Mouse (Mus musculus): ENCODE results near the gene Tll2. TPM values are rescaled to one million over a fixed set of nuclear protein-coding genes. Genes with fewer than 3 reads are reported as not detected.

Gene Tll2
- polyA plus RNA-seq, 1 experiment from 2014 or later, result not detected

- Histone ChIP-seq H3K4me2 (replicated peaks; ENCODE audit: low read depth, low read length) (no peak overlapping the region), H3K36me3 (ENCODE audit: control insufficient read depth, insufficient read depth, low read length) (no peaks in the 10 kb centered on the region), H3K9me3 (ENCODE audit: control insufficient read depth, low read length) (no peaks in the 10 kb centered on the region), H3K4me1 (ENCODE audit: control insufficient read depth, insufficient read depth, low read length) (no peaks in the 10 kb centered on the region), H3K4me3 (ENCODE audit: low read length) (no peak overlapping the region), H3K27ac (ENCODE audit: low read depth, low read length) (no peak overlapping the region), H3K9ac (ENCODE audit: low read depth, low read length) (no peak overlapping the region), H3K27me3 (ENCODE audit: control insufficient read depth, insufficient read depth, low read length) (peaks cover 7% of the 10 kb centered on the region)
- no peak for ATAC-seq (ENCODE audit: low FRiP score, low TSS enrichment)
- 18% methylated on average over 4 of the region's 4 CpGs for WGBS
Observed at GRCm38 (mm10) chr19:41087901-41088300, 118.7 kb downstream of the Tll2 start.

GRCm38 (mm10) chr19:41086700-41087099 is 119.9 kb downstream of the Tll2 start:
- 4% methylated on average over 2 of the region's 2 CpGs for WGBS
- H3K4me3 ChIP-seq (ENCODE audit: low read length), result no peak overlapping the region
- peak; percentile 67 for ATAC-seq (ENCODE audit: low FRiP score, low TSS enrichment)
- no peaks in the 10 kb centered on the region for H3K36me3 ChIP-seq (ENCODE audit: control insufficient read depth, insufficient read depth, low read length)
- no peaks in the 10 kb centered on the region for H3K9me3 ChIP-seq (ENCODE audit: control insufficient read depth, low read length)
- H3K9ac ChIP-seq (ENCODE audit: low read depth, low read length), result no peak overlapping the region
- H3K27ac ChIP-seq (ENCODE audit: low read depth, low read length), result no peak overlapping the region
- no peaks in the 10 kb centered on the region for H3K4me1 ChIP-seq (ENCODE audit: control insufficient read depth, insufficient read depth, low read length)
- H3K27me3 ChIP-seq (ENCODE audit: control insufficient read depth, insufficient read depth, low read length), result peaks cover 7% of the 10 kb centered on the region
- H3K4me2 ChIP-seq (replicated peaks; ENCODE audit: low read depth, low read length), result no peak overlapping the region

- 89% methylated on average over 6 of the region's 6 CpGs for WGBS
- Histone ChIP-seq H3K4me2 (replicated peaks; ENCODE audit: low read depth, low read length) (no peak overlapping the region), H3K9me3 (ENCODE audit: control insufficient read depth, low read length) (no peaks in the 10 kb centered on the region), H3K27ac (ENCODE audit: low read depth, low read length) (no peak overlapping the region), H3K27me3 (ENCODE audit: control insufficient read depth, insufficient read depth, low read length) (peaks cover 7% of the 10 kb centered on the region), H3K9ac (ENCODE audit: low read depth, low read length) (no peak overlapping the region), H3K36me3 (ENCODE audit: control insufficient read depth, insufficient read depth, low read length) (no peaks in the 10 kb centered on the region), H3K4me1 (ENCODE audit: control insufficient read depth, insufficient read depth, low read length) (no peaks in the 10 kb centered on the region), H3K4me3 (ENCODE audit: low read length) (no peak overlapping the region)
- ATAC-seq (ENCODE audit: low FRiP score, low TSS enrichment), result 0 out of 2 replicates have a peak, but pooled peaks have one; percentile 17
Observed at GRCm38 (mm10) chr19:41086289-41086688, 120.3 kb downstream of the Tll2 start.

GRCm38 (mm10) chr19:41083646-41084045 is 123.0 kb downstream of the Tll2 start:
- Histone ChIP-seq H3K4me1 (ENCODE audit: control insufficient read depth, insufficient read depth, low read length) (no peaks in the 10 kb centered on the region), H3K4me3 (ENCODE audit: low read length) (no peak overlapping the region), H3K9me3 (ENCODE audit: control insufficient read depth, low read length) (no peaks in the 10 kb centered on the region), H3K4me2 (replicated peaks; ENCODE audit: low read depth, low read length) (no peak overlapping the region), H3K36me3 (ENCODE audit: control insufficient read depth, insufficient read depth, low read length) (no peaks in the 10 kb centered on the region), H3K27me3 (ENCODE audit: control insufficient read depth, insufficient read depth, low read length) (peaks cover 2% of the 10 kb centered on the region; the same call in 1 of the 2 replicates), H3K27ac (ENCODE audit: low read depth, low read length) (no peak overlapping the region), H3K9ac (ENCODE audit: low read depth, low read length) (no peak overlapping the region)
- 86% methylated on average over 14 of the region's 14 CpGs for WGBS
- no peak for ATAC-seq (ENCODE audit: low FRiP score, low TSS enrichment)

- H3K27ac ChIP-seq (ENCODE audit: low read depth, low read length), result no peak overlapping the region
- WGBS, result 78% methylated on average over 3 of the region's 3 CpGs
- H3K9me3 ChIP-seq (ENCODE audit: control insufficient read depth, low read length), result no peaks in the 10 kb centered on the region
- no peak overlapping the region for H3K4me3 ChIP-seq (ENCODE audit: low read length)
- no peak for ATAC-seq (ENCODE audit: low FRiP score, low TSS enrichment)
- H3K36me3 ChIP-seq (ENCODE audit: control insufficient read depth, insufficient read depth, low read length), result no peaks in the 10 kb centered on the region
- no peaks in the 10 kb centered on the region for H3K4me1 ChIP-seq (ENCODE audit: control insufficient read depth, insufficient read depth, low read length)
- H3K9ac ChIP-seq (ENCODE audit: low read depth, low read length), result no peak overlapping the region
- no peak overlapping the region for H3K4me2 ChIP-seq (replicated peaks; ENCODE audit: low read depth, low read length)
- H3K27me3 ChIP-seq (ENCODE audit: control insufficient read depth, insufficient read depth, low read length), result no peaks in the 10 kb centered on the region
Observed at GRCm38 (mm10) chr19:41081589-41081988, 125.0 kb downstream of the Tll2 start.

GRCm38 (mm10) chr19:41076906-41077305 is 129.7 kb downstream of the Tll2 start, which contains the start of gene Opalin:
Gene Opalin, minus strand, starts transcription at chr19:41077113.
- H3K4me1 ChIP-seq (ENCODE audit: control insufficient read depth, insufficient read depth, low read length), result no peaks in the 10 kb centered on the region
- H3K4me3 ChIP-seq (ENCODE audit: low read length), result no peak within 1 kb of the TSS
- ATAC-seq (ENCODE audit: low FRiP score, low TSS enrichment), result no peak
- H3K9me3 ChIP-seq (ENCODE audit: control insufficient read depth, low read length), result no peaks in the 10 kb centered on the region
- no peaks in the 10 kb centered on the region for H3K36me3 ChIP-seq (ENCODE audit: control insufficient read depth, insufficient read depth, low read length)
- H3K9ac ChIP-seq (ENCODE audit: low read depth, low read length), result no peak within 1 kb of the TSS
- no peaks in the 10 kb centered on the region for H3K27me3 ChIP-seq (ENCODE audit: control insufficient read depth, insufficient read depth, low read length)
- H3K27ac ChIP-seq (ENCODE audit: low read depth, low read length), result no peak within 1 kb of the TSS
- 88% methylated on average over 3 of the region's 3 CpGs for WGBS
- no peak within 1 kb of the TSS for H3K4me2 ChIP-seq (replicated peaks; ENCODE audit: low read depth, low read length)

GRCm38 (mm10) chr19:41073746-41074455 is 132.7 kb downstream of the Tll2 start:
- Histone ChIP-seq H3K36me3 (ENCODE audit: control insufficient read depth, insufficient read depth, low read length) (no peaks in the 10 kb centered on the region), H3K4me3 (ENCODE audit: low read length) (no peak overlapping the region), H3K9me3 (ENCODE audit: control insufficient read depth, low read length) (no peaks in the 10 kb centered on the region), H3K4me1 (ENCODE audit: control insufficient read depth, insufficient read depth, low read length) (no peaks in the 10 kb centered on the region), H3K9ac (ENCODE audit: low read depth, low read length) (no peak overlapping the region), H3K27ac (ENCODE audit: low read depth, low read length) (no peak overlapping the region), H3K4me2 (replicated peaks; ENCODE audit: low read depth, low read length) (no peak overlapping the region), H3K27me3 (ENCODE audit: control insufficient read depth, insufficient read depth, low read length) (no peaks in the 10 kb centered on the region)
- WGBS, result 91% methylated on average over 14 of the region's 14 CpGs
- no peak for ATAC-seq (ENCODE audit: low FRiP score, low TSS enrichment)

GRCm38 (mm10) chr19:41071500-41071899 is 135.1 kb downstream of the Tll2 start:
- no peak overlapping the region for H3K4me3 ChIP-seq (ENCODE audit: low read length)
- no peak overlapping the region for H3K9ac ChIP-seq (ENCODE audit: low read depth, low read length)
- no peaks in the 10 kb centered on the region for H3K27me3 ChIP-seq (ENCODE audit: control insufficient read depth, insufficient read depth, low read length)
- no peaks in the 10 kb centered on the region for H3K36me3 ChIP-seq (ENCODE audit: control insufficient read depth, insufficient read depth, low read length)
- H3K27ac ChIP-seq (ENCODE audit: low read depth, low read length), result no peak overlapping the region
- no peak overlapping the region for H3K4me2 ChIP-seq (replicated peaks; ENCODE audit: low read depth, low read length)
- H3K4me1 ChIP-seq (ENCODE audit: control insufficient read depth, insufficient read depth, low read length), result no peaks in the 10 kb centered on the region
- 0 out of 2 replicates have a peak, but pooled peaks have one; percentile 39 for ATAC-seq (ENCODE audit: low FRiP score, low TSS enrichment)
- WGBS, result 14% methylated on average over 8 of the region's 8 CpGs
- H3K9me3 ChIP-seq (ENCODE audit: control insufficient read depth, low read length), result no peaks in the 10 kb centered on the region

- H3K4me3 ChIP-seq (ENCODE audit: low read length), result no peak overlapping the region
- no peak overlapping the region for H3K4me2 ChIP-seq (replicated peaks; ENCODE audit: low read depth, low read length)
- H3K36me3 ChIP-seq (ENCODE audit: control insufficient read depth, insufficient read depth, low read length), result no peaks in the 10 kb centered on the region
- H3K27ac ChIP-seq (ENCODE audit: low read depth, low read length), result no peak overlapping the region
- WGBS, result 65% methylated on average over 4 of the region's 4 CpGs
- peaks cover 6% of the 10 kb centered on the region; the same call in 1 of the 2 replicates for H3K4me1 ChIP-seq (ENCODE audit: control insufficient read depth, insufficient read depth, low read length)
- H3K27me3 ChIP-seq (ENCODE audit: control insufficient read depth, insufficient read depth, low read length), result no peaks in the 10 kb centered on the region
- no peak overlapping the region for H3K9ac ChIP-seq (ENCODE audit: low read depth, low read length)
- ATAC-seq (ENCODE audit: low FRiP score, low TSS enrichment), result no peak
- H3K9me3 ChIP-seq (ENCODE audit: control insufficient read depth, low read length), result no peaks in the 10 kb centered on the region
Observed at GRCm38 (mm10) chr19:41054702-41055101, 151.9 kb downstream of the Tll2 start.

Measured in kidney, embryonic 14.5 days (tissue).